Mouse (Mus musculus): Measurements from ENCODE around the gene Bnc2.

Bnc2 gene

GRCm38 (mm10) chr4:84431677-84432515 is 243.2 kb downstream of the Bnc2 start:
- DNase-seq (ENCODE audit: low read depth, low spot score) = no peak

GRCm38 (mm10) chr4:84427955-84428354 is 247.1 kb downstream of the Bnc2 start:
- DNase-seq (ENCODE audit: low read depth, low spot score) = no peak

GRCm38 (mm10) chr4:84411431-84411830 is 263.6 kb downstream of the Bnc2 start:
- DNase-seq (ENCODE audit: low read depth, low spot score) = no peak

GRCm38 (mm10) chr4:84407328-84408028 is 267.6 kb downstream of the Bnc2 start:
- DNase-seq (ENCODE audit: low read depth, low spot score) = no peak

- no peak for DNase-seq (ENCODE audit: low read depth, low spot score)
Measured at GRCm38 (mm10) chr4:84403356-84404145, 271.5 kb downstream of the Bnc2 start.

GRCm38 (mm10) chr4:84388991-84389390 is 286.1 kb downstream of the Bnc2 start:
- no peak for DNase-seq (ENCODE audit: low read depth, low spot score)

- DNase-seq (ENCODE audit: low read depth, low spot score) = no peak
Measured at GRCm38 (mm10) chr4:84385156-84385555, 289.9 kb downstream of the Bnc2 start.

- DNase-seq (ENCODE audit: low read depth, low spot score) = no peak
Measured at GRCm38 (mm10) chr4:84379289-84379688, 295.8 kb downstream of the Bnc2 start.

GRCm38 (mm10) chr4:84377513-84377912 is 297.6 kb downstream of the Bnc2 start:
- no peak for DNase-seq (ENCODE audit: low read depth, low spot score)

GRCm38 (mm10) chr4:84362337-84362823 is 312.7 kb downstream of the Bnc2 start:
- no peak for DNase-seq (ENCODE audit: low read depth, low spot score)

GRCm38 (mm10) chr4:84361165-84361564 is 313.9 kb downstream of the Bnc2 start:
- no peak for DNase-seq (ENCODE audit: low read depth, low spot score)

GRCm38 (mm10) chr4:84359996-84360395 is 315.1 kb downstream of the Bnc2 start:
- DNase-seq (ENCODE audit: low read depth, low spot score) = no peak

- DNase-seq (ENCODE audit: low read depth, low spot score) = no peak
Measured at GRCm38 (mm10) chr4:84358204-84358603, 316.9 kb downstream of the Bnc2 start.

- no peak for DNase-seq (ENCODE audit: low read depth, low spot score)
Measured at GRCm38 (mm10) chr4:84357382-84357781, 317.7 kb downstream of the Bnc2 start.

- DNase-seq (ENCODE audit: low read depth, low spot score) = no peak
Measured at GRCm38 (mm10) chr4:84356468-84357153, 318.5 kb downstream of the Bnc2 start.

- DNase-seq (ENCODE audit: low read depth, low spot score) = no peak
Measured at GRCm38 (mm10) chr4:84352656-84353055, 322.4 kb downstream of the Bnc2 start.

GRCm38 (mm10) chr4:84349536-84349935 is 325.5 kb downstream of the Bnc2 start:
- no peak for DNase-seq (ENCODE audit: low read depth, low spot score)

- no peak for DNase-seq (ENCODE audit: low read depth, low spot score)
Measured at GRCm38 (mm10) chr4:84339172-84339571, 335.9 kb downstream of the Bnc2 start.

GRCm38 (mm10) chr4:84331995-84332394 is 343.1 kb downstream of the Bnc2 start:
- DNase-seq (ENCODE audit: low read depth, low spot score) = no peak

GRCm38 (mm10) chr4:84331450-84331849 is 343.6 kb downstream of the Bnc2 start:
- DNase-seq (ENCODE audit: low read depth, low spot score) = no peak

GRCm38 (mm10) chr4:84330509-84330908 is 344.6 kb downstream of the Bnc2 start:
- no peak for DNase-seq (ENCODE audit: low read depth, low spot score)
